Mouse (Mus musculus): Measurements from ENCODE around the gene Dock11.

- TF ChIP-seq CTCF (IDR thresholded peaks at IDR 0.05; ENCODE audit: control insufficient read depth, insufficient read depth, low read length), result no peak
- TF ChIP-seq POLR2A (IDR thresholded peaks at IDR 0.05; ENCODE audit: borderline replicate concordance, control insufficient read depth, low read depth, low read length), result no peak
These were observed 109.3 kb downstream of the Dock11 start for GRCm38 (mm10) chrX:35997793-35998419.
